Mouse (Mus musculus) midbrain, embryonic 12.5 days (tissue): ENCODE measurements around the gene Lrrc3. TPM values are rescaled to one million over a fixed set of nuclear protein-coding genes. Genes with fewer than 3 reads are reported as not detected.
"Not testable (repeated sequence)": the region's sequence is repeated elsewhere in the genome, so short reads cannot be mapped to it uniquely, and the experiment has no call there.

Source experiments
- ATAC-seq: fragments of 200-750 bp; cut with Nextera tagmentation; 2 replicates; pipeline ENCODE4 v1.8.0; 2017; ENCODE audit warnings: low read depth, moderate TSS enrichment, moderate library complexity; ENCODE audit not compliant: low FRiP score
- H3K27ac ChIP-seq: fragments of 300-500 bp; sonication (generic); replicated peaks from 2 replicates; pipeline ENCODE4 v1.5.1; 2016; ENCODE audit warnings: mild to moderate bottlenecking
- H3K27me3 ChIP-seq: fragments of 300-500 bp; sonication (generic); 2 replicates; pipeline ENCODE4 v1.6.1; 2016; ENCODE audit warnings: mild to moderate bottlenecking
- H3K36me3 ChIP-seq: fragments of 300-500 bp; sonication (generic); 2 replicates; pipeline ENCODE4 v1.6.1; 2016
- H3K4me1 ChIP-seq: fragments of 300-500 bp; sonication (generic); 2 replicates; pipeline ENCODE4 v1.6.1; 2016
- H3K4me2 ChIP-seq: fragments of 300-500 bp; sonication (generic); replicated peaks from 2 replicates; pipeline ENCODE4 v1.6.1; 2016; ENCODE audit warnings: mild to moderate bottlenecking, moderate library complexity
- H3K4me3 ChIP-seq: fragments of 300-500 bp; sonication (generic); 2 replicates; pipeline ENCODE4 v1.5.1; 2016; ENCODE audit warnings: mild to moderate bottlenecking
- H3K9ac ChIP-seq: fragments of 300-500 bp; sonication (generic); replicated peaks from 2 replicates; pipeline ENCODE4 v1.6.1; 2016; ENCODE audit warnings: mild to moderate bottlenecking, moderate library complexity
- H3K9me3 ChIP-seq: fragments of 300-500 bp; sonication (generic); 2 replicates; pipeline ENCODE4 v1.6.1; 2016; ENCODE audit warnings: mild to moderate bottlenecking
- WGBS: fragments of 180-500 bp; shearing (Covaris S2); methylation state at CpG from one replicate; pipeline ENCODE4 v1.1.7; 2016; 5-methylcytosine and 5-hydroxymethylcytosine counted together
- polyA plus RNA-seq: library from polyadenylated mRNA; unstranded; fragments of >200 nt; fragmentation: Nextera tagmentation; extraction: Ambion mirVana; gene quantifications from 2 replicates; pipeline ENCODE4 v1.2.1, GENCODE M21; 2016

The Lrrc3 gene
- 5.3 and 5.6 TPM in 2 replicates for polyA plus RNA-seq

DNA sequence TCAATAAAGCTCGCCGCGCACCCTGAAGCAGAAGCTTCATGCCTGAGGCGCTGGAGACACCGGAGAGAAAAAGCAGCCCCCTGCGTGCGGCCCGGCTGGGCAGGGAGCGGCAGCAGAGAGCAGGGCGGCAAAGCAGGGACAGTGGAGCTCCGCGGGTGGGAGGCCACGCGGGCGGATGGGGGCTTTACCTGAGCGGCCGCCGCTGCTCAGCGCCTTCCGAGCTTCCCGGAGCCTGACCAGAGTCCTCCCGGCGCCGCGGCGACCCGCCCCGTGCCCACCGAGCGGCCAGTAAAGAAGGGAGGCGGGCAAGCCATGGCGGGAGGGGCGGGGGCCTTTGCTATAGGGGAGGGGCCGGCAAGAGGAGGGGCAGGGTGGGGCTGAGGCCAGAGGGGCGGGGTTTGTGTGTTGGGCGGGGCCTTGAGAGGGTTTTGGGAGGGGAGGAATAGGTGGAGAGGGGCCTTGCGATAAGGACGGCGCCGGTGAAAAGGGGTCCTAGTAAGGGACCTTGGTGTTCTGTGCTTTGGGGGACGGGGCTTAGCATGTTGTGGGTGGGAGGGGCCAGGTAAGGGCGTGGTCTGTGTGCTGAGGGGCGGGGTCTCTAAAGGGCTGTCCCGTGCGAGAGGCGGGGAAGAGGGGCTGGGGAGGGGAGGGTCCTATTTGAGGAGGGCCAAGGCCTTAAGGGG lies at the start of gene Lrrc3:
Gene Lrrc3, minus strand, starts transcription at position 326 of the 683 bp plus-strand sequence.
- WGBS, result 1% methylated on average over 46 of the region's 46 CpGs

DNA sequence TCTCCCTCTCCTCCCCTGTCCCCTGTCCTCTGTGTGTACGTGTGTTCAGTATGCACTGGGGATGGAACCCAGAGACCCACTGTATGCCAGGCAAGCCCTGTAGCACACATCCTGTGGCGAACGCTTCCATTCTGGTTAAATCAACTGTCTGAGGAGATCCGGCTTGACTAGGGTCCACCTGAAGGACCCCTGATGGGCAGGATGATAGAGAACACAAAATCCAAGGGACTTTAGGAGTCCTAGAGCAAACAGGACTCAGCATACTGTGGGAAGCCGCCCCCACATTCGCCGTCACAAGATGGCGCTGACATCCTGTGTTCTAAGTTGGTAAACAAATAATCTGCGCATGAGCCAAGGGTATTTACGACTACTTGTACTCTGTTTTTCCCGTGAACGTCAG lies 48.1 kb upstream of the Lrrc3 start:
- not testable (repeated sequence) for H3K4me2 ChIP-seq, H3K4me3 ChIP-seq, H3K27me3 ChIP-seq, H3K27ac ChIP-seq, H3K9ac ChIP-seq, H3K36me3 ChIP-seq, H3K4me1 ChIP-seq, ATAC-seq, H3K9me3 ChIP-seq
- 90% methylated on average over 9 of the region's 12 CpGs for WGBS

More for the DNA sequence above, at the start of gene Lrrc3:
- Histone ChIP-seq H3K27me3 (peaks cover 23% of the 10 kb centered on the region), H3K27ac (no peak within 1 kb of the TSS), H3K9me3 (no peaks in the 10 kb centered on the region), H3K36me3 (no peaks in the 10 kb centered on the region), H3K4me1 (peaks cover 16% of the 10 kb centered on the region; the same call in 1 of the 2 replicates), H3K9ac (peak within 1 kb of the TSS; percentile 71), H3K4me2 (peak within 1 kb of the TSS; percentile 90), H3K4me3 (peak within 1 kb of the TSS; percentile 62)
- ATAC-seq, result peak; percentile 74

DNA sequence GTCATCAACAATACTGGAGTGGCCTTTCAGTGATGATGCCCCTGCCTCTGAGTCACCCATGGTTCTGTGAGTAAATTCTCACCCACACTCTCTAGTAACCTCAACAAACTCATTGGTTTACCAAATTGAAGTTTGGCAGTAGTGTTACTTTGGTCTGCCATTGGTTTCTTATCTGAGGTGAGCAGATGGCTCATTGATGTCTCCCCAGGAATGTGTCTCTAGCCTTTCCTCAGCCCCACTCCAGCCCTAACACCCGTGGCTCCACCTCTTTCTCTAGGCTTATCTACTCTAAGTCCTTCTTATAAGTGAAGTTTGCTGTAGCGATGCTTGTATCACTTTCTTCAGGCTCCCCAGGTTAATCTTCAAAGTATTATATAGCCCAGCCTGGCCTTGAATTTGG lies 37.3 kb upstream of the Lrrc3 start:
- 74% methylated on average over 2 of the region's 2 CpGs for WGBS
- Histone ChIP-seq H3K4me1 (no peaks in the 10 kb centered on the region), H3K27me3 (no peaks in the 10 kb centered on the region), H3K9ac (no peak overlapping the region), H3K36me3 (no peaks in the 10 kb centered on the region), H3K9me3 (no peaks in the 10 kb centered on the region), H3K27ac (no peak overlapping the region), H3K4me3 (no peak overlapping the region), H3K4me2 (no peak overlapping the region)
- ATAC-seq, result no peak

DNA sequence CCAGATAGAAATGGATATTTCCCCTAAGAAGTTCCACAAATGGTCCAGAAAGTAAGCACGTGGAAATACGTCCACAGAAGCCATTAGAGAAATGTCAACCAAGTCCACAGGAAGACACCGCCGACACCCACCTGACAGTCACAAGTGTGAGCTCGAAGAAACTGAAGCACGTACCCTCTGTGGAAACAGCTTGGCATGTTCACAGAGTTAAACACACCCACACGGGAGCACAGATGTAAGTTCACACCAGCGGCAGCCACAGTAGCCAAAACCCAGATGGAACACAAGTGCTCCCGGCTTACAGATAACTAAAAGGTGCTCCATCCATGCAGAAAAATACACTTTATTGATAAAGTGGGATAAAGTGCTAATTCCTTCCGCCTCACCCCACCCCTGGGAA lies 25.0 kb upstream of the Lrrc3 start:
- no peaks in the 10 kb centered on the region for H3K9me3 ChIP-seq
- H3K4me1 ChIP-seq, result no peaks in the 10 kb centered on the region
- no peaks in the 10 kb centered on the region for H3K27me3 ChIP-seq
- H3K27ac ChIP-seq, result no peak overlapping the region
- H3K36me3 ChIP-seq, result no peaks in the 10 kb centered on the region
- no peak overlapping the region for H3K4me2 ChIP-seq
- no peak for ATAC-seq
- 87% methylated on average over 10 of the region's 10 CpGs for WGBS
- no peak overlapping the region for H3K4me3 ChIP-seq
- H3K9ac ChIP-seq, result no peak overlapping the region

DNA sequence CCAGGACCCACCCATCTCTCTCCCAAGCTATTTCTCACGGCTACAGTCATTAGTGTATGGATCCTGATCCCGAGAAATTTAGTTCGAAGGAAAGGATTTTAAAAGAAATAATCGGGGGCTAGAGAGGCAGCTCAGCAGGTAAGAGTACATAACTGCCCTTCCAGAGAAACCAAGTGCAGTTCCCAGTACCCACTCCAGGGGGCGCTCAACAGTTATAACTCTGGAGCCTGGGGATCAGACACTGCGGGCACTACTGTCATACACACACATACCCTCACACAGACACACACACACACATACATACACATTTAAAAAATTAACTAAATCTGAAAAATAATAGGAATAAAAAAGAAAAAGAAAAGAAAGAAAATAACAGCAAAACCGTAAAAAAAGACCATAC lies 23.8 kb upstream of the Lrrc3 start:
- H3K4me1 ChIP-seq, result no peaks in the 10 kb centered on the region
- no peak overlapping the region for H3K4me2 ChIP-seq
- no peak for ATAC-seq
- no peak overlapping the region for H3K9ac ChIP-seq
- H3K4me3 ChIP-seq, result no peak overlapping the region
- H3K27me3 ChIP-seq, result no peaks in the 10 kb centered on the region
- H3K36me3 ChIP-seq, result no peaks in the 10 kb centered on the region
- H3K27ac ChIP-seq, result no peak overlapping the region
- WGBS, result 48% methylated on average over 7 of the region's 7 CpGs
- no peaks in the 10 kb centered on the region for H3K9me3 ChIP-seq

DNA sequence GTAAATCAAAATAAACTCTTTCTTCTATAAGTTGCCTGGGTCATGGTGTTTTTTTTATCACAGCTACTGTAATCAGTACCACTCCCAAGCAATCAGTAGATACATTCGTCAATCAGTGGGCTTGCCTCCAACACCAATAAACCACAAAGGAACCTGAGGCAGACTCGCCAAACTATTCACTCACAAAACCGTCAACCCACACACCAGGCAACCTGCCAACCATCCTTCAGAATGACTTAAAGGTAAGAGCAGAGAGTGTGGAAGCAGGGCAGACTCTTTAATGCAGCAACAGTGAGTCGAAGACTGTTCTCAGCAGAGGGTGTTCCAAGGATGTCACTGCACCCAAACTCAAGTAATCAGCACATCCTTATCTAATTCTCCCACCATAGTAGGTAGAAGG lies 20.3 kb upstream of the Lrrc3 start:
- Histone ChIP-seq H3K36me3 (no peaks in the 10 kb centered on the region), H3K9ac (no peak overlapping the region), H3K27ac (no peak overlapping the region), H3K9me3 (no peaks in the 10 kb centered on the region), H3K4me1 (no peaks in the 10 kb centered on the region), H3K27me3 (no peaks in the 10 kb centered on the region), H3K4me3 (no peak overlapping the region), H3K4me2 (no peak overlapping the region)
- ATAC-seq, result no peak
- WGBS, result 97% methylated on average over 4 of the region's 4 CpGs

DNA sequence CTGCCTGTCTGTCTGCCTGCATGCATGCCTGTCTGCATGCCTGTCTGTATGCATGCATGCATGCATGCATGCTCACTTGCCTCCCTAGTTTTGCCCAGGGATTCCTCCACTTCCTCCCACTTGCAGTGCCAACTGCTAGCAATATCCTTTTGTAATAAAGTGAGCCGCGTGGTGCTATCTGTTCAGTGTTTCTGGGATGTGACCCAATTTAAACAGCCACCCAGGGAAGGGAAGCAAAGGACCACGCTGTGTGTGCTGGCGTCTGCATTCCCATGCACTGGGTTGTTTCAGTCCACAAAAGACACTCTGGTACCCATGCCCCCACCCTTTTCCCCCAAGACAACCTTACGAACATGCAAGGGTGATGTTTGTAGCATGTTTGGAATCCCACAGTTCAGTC lies 18.7 kb upstream of the Lrrc3 start:
- H3K27me3 ChIP-seq, result no peaks in the 10 kb centered on the region
- ATAC-seq, result no peak
- H3K36me3 ChIP-seq, result no peaks in the 10 kb centered on the region
- H3K4me1 ChIP-seq, result no peaks in the 10 kb centered on the region
- H3K9me3 ChIP-seq, result no peaks in the 10 kb centered on the region
- no peak overlapping the region for H3K4me3 ChIP-seq
- H3K4me2 ChIP-seq, result no peak overlapping the region
- no peak overlapping the region for H3K9ac ChIP-seq
- H3K27ac ChIP-seq, result no peak overlapping the region
- WGBS, result 85% methylated on average over 5 of the region's 5 CpGs

DNA sequence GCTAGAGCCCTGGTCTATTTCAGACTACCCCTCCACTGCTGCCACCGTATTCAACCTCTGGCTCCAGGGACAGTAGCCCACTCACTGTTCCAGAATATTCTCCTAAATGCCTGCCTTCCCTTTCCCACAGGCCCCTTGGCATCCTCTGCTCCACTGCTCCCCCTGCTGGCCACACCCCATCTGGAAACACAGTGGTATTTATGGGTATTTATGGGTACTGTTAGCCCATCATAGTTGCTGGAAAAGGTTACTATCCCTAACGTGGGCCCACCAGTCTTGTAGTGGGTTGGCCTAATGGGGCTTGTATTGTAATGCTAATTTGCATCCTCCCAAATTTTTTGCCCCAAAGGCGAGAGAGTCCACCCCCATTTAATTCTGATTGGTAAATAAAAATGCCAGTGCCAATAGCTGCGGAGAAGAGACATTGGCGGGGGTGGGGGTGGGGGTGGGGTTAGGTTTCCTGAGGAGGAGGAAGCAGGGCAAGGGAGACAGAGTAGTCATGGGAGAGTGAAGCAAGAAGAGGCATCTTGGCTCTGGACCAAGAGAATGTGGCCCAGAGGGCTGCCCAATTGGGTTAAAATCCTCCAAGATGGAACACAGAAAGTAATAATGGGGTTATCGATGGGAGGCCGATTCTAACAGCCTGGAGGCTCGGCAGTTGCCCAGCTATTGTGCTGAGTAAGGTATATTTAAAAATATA lies 14.4 kb upstream of the Lrrc3 start:
- Histone ChIP-seq H3K4me1 (no peaks in the 10 kb centered on the region), H3K27me3 (no peaks in the 10 kb centered on the region), H3K36me3 (no peaks in the 10 kb centered on the region), H3K9me3 (no peaks in the 10 kb centered on the region), H3K27ac (no peak overlapping the region), H3K4me2 (no peak overlapping the region), H3K9ac (no peak overlapping the region), H3K4me3 (no peak overlapping the region)
- no peak for ATAC-seq
- WGBS, result 63% methylated on average over 8 of the region's 8 CpGs

DNA sequence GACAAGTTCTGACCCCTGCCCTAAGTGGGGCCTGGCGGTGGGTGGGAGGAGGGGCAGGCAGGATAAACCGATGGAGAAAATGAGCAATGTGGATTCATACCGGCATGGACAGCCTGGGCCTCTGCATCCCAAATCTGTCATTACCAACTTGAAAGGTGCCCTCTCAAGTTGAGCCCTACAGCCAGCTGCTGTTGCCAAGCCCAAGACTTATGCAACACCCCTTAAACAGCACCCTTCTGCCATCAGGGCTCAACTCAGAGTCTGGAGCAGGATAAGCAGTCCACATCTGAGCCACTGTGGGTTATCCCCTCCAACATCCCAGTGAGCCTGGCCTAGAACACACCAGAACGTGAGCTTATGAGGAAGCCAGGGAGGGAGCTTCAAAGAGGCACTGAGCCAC lies 11.0 kb upstream of the Lrrc3 start:
- Histone ChIP-seq H3K4me2 (no peak overlapping the region), H3K9me3 (no peaks in the 10 kb centered on the region), H3K36me3 (no peaks in the 10 kb centered on the region), H3K4me1 (no peaks in the 10 kb centered on the region), H3K4me3 (no peak overlapping the region), H3K27me3 (no peaks in the 10 kb centered on the region), H3K9ac (no peak overlapping the region), H3K27ac (no peak overlapping the region)
- 79% methylated on average over 4 of the region's 4 CpGs for WGBS
- no peak for ATAC-seq

DNA sequence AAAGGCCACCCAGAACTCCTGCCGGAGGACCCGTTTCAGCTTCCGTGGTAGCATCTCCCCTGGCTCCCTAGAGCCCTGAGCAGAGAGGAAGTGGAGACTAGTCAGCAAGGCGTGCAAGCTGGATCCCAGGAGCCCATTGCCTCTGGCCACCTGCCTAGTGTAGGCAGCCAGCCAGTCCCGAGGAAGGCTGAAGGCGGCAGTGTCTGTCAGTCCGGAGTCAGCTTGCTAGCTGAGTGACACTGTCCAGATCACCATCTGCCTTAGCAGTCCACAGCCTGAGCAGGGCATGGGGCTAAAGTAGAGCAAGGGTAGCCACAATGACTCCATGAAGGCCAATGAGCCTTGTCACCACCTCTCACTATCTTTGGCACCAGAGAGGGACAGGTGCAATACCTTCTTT lies 10.3 kb upstream of the Lrrc3 start:
- Histone ChIP-seq H3K4me1 (no peaks in the 10 kb centered on the region), H3K36me3 (no peaks in the 10 kb centered on the region), H3K4me3 (no peak overlapping the region), H3K9ac (no peak overlapping the region), H3K27ac (no peak overlapping the region), H3K9me3 (no peaks in the 10 kb centered on the region), H3K4me2 (no peak overlapping the region), H3K27me3 (no peaks in the 10 kb centered on the region)
- 87% methylated on average over 7 of the region's 7 CpGs for WGBS
- ATAC-seq, result no peak

DNA sequence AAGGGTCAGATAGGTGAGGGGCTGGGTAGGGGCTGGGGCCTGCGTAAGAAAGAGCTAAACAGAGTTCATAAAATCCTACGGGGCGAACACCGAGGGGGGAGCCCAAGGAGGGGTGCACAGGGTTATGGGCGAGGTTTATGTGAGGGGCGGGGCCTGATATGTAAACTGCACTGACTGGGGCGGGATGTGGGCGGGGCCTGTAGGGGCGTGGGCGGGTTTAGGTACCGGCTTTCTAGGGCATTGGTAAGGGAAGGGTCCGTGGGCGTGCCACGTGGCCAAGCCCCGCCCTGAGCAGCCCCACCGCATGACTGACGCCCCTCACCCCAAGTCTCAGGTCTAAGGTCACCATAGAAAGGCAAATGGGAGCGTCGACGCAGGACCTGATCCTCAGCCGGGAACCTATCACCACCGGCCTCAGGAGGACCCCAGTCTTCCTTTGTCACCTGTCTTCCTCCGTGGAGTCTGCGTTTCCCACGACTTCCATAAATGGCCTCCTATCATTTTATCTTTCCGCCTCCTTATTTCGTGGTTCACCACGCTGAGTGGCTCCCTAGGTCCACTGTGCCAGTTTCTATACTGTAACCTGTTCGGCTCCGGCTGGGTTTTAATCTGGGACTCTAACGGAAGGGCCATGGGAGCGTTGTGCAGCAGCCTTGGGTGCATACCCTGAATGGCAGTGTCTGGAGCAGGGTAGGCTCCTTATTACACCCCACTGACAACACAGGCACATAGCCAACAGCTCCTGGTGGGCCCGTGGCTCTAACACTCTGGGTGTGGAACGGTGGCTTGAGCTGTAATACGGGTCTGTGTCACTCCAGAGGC lies 769 bp upstream of the Lrrc3 start:
- Histone ChIP-seq H3K4me1 (peaks cover 16% of the 10 kb centered on the region; the same call in 1 of the 2 replicates), H3K9ac (peak overlapping the region; percentile 71; the same call in 1 of the 2 replicates), H3K27me3 (peaks cover 23% of the 10 kb centered on the region), H3K27ac (no peak overlapping the region), H3K4me2 (peak overlapping the region; percentile 90), H3K9me3 (no peaks in the 10 kb centered on the region), H3K4me3 (peak overlapping the region; percentile 62), H3K36me3 (no peaks in the 10 kb centered on the region)
- peak; percentile 83 for ATAC-seq
- WGBS, result 10% methylated on average over 30 of the region's 35 CpGs

DNA sequence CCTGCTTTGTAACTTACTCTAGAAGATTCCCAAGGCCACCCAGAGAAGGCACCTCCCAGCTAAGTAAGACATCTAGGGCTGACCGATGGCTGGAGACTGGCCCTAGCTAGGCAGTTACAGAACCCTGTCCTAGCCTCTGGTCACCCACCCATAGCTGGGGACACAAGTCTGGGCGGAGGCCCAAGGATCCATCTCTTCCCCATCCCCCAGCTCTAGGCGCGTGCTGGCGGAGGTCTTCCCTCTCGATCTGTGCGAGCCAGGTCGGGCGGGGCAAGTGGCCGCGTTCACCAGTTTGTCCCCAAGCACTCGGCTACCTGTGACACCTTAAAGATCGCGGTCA lies 495 bp downstream of the Lrrc3 start:
- Histone ChIP-seq H3K4me1 (peaks cover 16% of the 10 kb centered on the region; the same call in 1 of the 2 replicates), H3K9ac (peak overlapping the region; percentile 71), H3K9me3 (no peaks in the 10 kb centered on the region), H3K27me3 (peaks cover 23% of the 10 kb centered on the region), H3K4me2 (peak overlapping the region; percentile 90), H3K36me3 (no peaks in the 10 kb centered on the region), H3K4me3 (peak overlapping the region; percentile 62), H3K27ac (no peak overlapping the region)
- peak; percentile 45 for ATAC-seq
- WGBS, result 1% methylated on average over 14 of the region's 14 CpGs
